Mouse (Mus musculus) heart, embryonic 14.5 days (tissue): Measurements from ENCODE around the gene Bglap2. TPM values are rescaled to one million over a fixed set of nuclear protein-coding genes. Genes with fewer than 3 reads are reported as not detected.

Source experiments
- ATAC-seq: fragments of 200-750 bp; cut with Nextera tagmentation; 2 replicates; pipeline ENCODE4 v1.8.0; 2017; ENCODE audit warnings: low read depth, moderate TSS enrichment; ENCODE audit not compliant: insufficient number of reproducible peaks, insufficient read depth, low FRiP score
- H3K27ac ChIP-seq, 2 experiments: fragments of 200-500 bp in 1 of 2; fragments of 300-500 bp in 1 of 2; sonication (generic) in 1 of 2; replicated peaks in 1 of 2; 2 replicates each; pipeline ENCODE4 v1.5.1; 2012 to 2014; ENCODE audit warnings: low read depth in 2 of 2, low read length in 2 of 2, control low read depth in 1 of 2, mild to moderate bottlenecking in 1 of 2, mixed read lengths in 1 of 2; ENCODE audit not compliant: control insufficient read depth in 1 of 2, insufficient read depth in 1 of 2
- H3K27me3 ChIP-seq: fragments of 300-500 bp; sonication (generic); 2 replicates; pipeline ENCODE4 v1.6.1; 2014; ENCODE audit warnings: mild to moderate bottlenecking, low read length, control low read depth; ENCODE audit not compliant: control insufficient read depth, insufficient read depth
- H3K36me3 ChIP-seq: fragments of 300-500 bp; sonication (generic); 2 replicates; pipeline ENCODE4 v1.6.1; 2014; ENCODE audit warnings: mild to moderate bottlenecking, control low read depth, low read length, mixed read lengths; ENCODE audit not compliant: control insufficient read depth, insufficient read depth
- H3K4me1 ChIP-seq, 2 experiments: fragments of 200-500 bp in 1 of 2; fragments of 300-500 bp in 1 of 2; sonication (generic) in 1 of 2; 2 replicates each; pipeline ENCODE4 v1.6.1; 2012 to 2014; ENCODE audit warnings: low read length in 2 of 2, control low read depth in 1 of 2, mixed read lengths in 1 of 2; ENCODE audit not compliant: control insufficient read depth in 2 of 2, insufficient read depth in 2 of 2
- H3K4me2 ChIP-seq: fragments of 300-500 bp; sonication (generic); 2 replicates; pipeline ENCODE4 v1.6.1; 2014; ENCODE audit warnings: mild to moderate bottlenecking, low read length
- H3K4me3 ChIP-seq, 2 experiments: fragments of 200-500 bp in 1 of 2; fragments of 300-500 bp in 1 of 2; sonication (generic) in 1 of 2; 2 replicates each; pipeline ENCODE4 v1.5.1; 2012 to 2014; ENCODE audit warnings: low read length in 2 of 2, mild to moderate bottlenecking in 2 of 2, control low read depth in 1 of 2, low read depth in 1 of 2, moderate library complexity in 1 of 2; ENCODE audit not compliant: control insufficient read depth in 1 of 2, insufficient read depth in 1 of 2
- H3K9ac ChIP-seq: fragments of 300-500 bp; sonication (generic); 2 replicates; pipeline ENCODE4 v1.6.1; 2014; ENCODE audit warnings: mild to moderate bottlenecking, low read length
- H3K9me3 ChIP-seq: fragments of 300-500 bp; sonication (generic); 2 replicates; pipeline ENCODE4 v1.6.1; 2016; ENCODE audit warnings: low read length, control low read depth; ENCODE audit not compliant: control insufficient read depth
- WGBS: fragments of 180-500 bp; shearing (Covaris S2); extraction: QIAGEN DNeasy Blood & Tissue Kit; methylation state at CpG from one replicate; pipeline ENCODE4 v1.1.7; 2014; 5-methylcytosine and 5-hydroxymethylcytosine counted together
- polyA plus RNA-seq: library from polyadenylated mRNA; unstranded; fragments of >200 nt; fragmentation: Nextera tagmentation; extraction: Ambion mirVana; gene quantifications from 2 replicates; pipeline ENCODE4 v1.2.1, GENCODE M21; 2014

The Bglap2 gene
- polyA plus RNA-seq, 1 experiment from 2014 or later = not detected

GRCm38 (mm10) chr3:88418016-88418415, 39.5 kb upstream of the Bglap2 start:
- ATAC-seq = no peak
- Histone ChIP-seq H3K9me3 (no peaks in the 10 kb centered on the region), H3K27me3 (no peaks in the 10 kb centered on the region), H3K9ac (no peak overlapping the region), H3K27ac (no peak overlapping the region), H3K4me1 (no peaks in the 10 kb centered on the region; a peak in 1 of 4 replicates), H3K4me3 (no peak overlapping the region), H3K4me2 (no peak overlapping the region), H3K36me3 (peaks cover 76% of the 10 kb centered on the region)
- WGBS = 80% methylated on average over 6 of the region's 6 CpGs

- peaks cover 90% of the 10 kb centered on the region for H3K36me3 ChIP-seq
- ATAC-seq = no peak
- no peak overlapping the region for H3K4me3 ChIP-seq
- H3K9me3 ChIP-seq = no peaks in the 10 kb centered on the region
- WGBS = 41% methylated on average over 4 of the region's 4 CpGs
- peaks cover 2% of the 10 kb centered on the region in 2 experiments for H3K4me1 ChIP-seq
- H3K27ac ChIP-seq = no peak overlapping the region
- H3K27me3 ChIP-seq = no peaks in the 10 kb centered on the region
- H3K4me2 ChIP-seq = no peak overlapping the region
- no peak overlapping the region for H3K9ac ChIP-seq
Measured at GRCm38 (mm10) chr3:88415668-88416067, 37.2 kb upstream of the Bglap2 start.

- no peak overlapping the region for H3K4me2 ChIP-seq
- H3K27ac ChIP-seq = no peak overlapping the region
- 82% methylated on average over 11 of the region's 11 CpGs for WGBS
- H3K9ac ChIP-seq = no peak overlapping the region
- no peak overlapping the region for H3K4me3 ChIP-seq
- H3K9me3 ChIP-seq = no peaks in the 10 kb centered on the region
- no peak for ATAC-seq
- peaks cover 60% of the 10 kb centered on the region for H3K36me3 ChIP-seq
- H3K4me1 ChIP-seq = peaks cover 8 to 17% of the 10 kb centered on the region in 2 experiments
- no peaks in the 10 kb centered on the region for H3K27me3 ChIP-seq
Measured at GRCm38 (mm10) chr3:88412636-88413035, 34.1 kb upstream of the Bglap2 start.

- Histone ChIP-seq H3K27ac (no peak overlapping the region), H3K27me3 (no peaks in the 10 kb centered on the region), H3K4me3 (no peak overlapping the region), H3K4me1 (peaks cover 8 to 22% of the 10 kb centered on the region in 2 experiments), H3K4me2 (no peak overlapping the region), H3K9ac (no peak overlapping the region), H3K9me3 (no peaks in the 10 kb centered on the region), H3K36me3 (peaks cover 52% of the 10 kb centered on the region)
- no peak for ATAC-seq
- 87% methylated on average over 4 of the region's 4 CpGs for whole genome bisulfite sequencing
Measured at GRCm38 (mm10) chr3:88411681-88412080, 33.2 kb upstream of the Bglap2 start.

GRCm38 (mm10) chr3:88410645-88411031, 32.1 kb upstream of the Bglap2 start:
- no peak for ATAC-seq
- Histone ChIP-seq H3K4me1 (peaks cover 8 to 22% of the 10 kb centered on the region in 2 experiments), H3K36me3 (peaks cover 42% of the 10 kb centered on the region), H3K9ac (peak overlapping the region; percentile 93), H3K27me3 (no peaks in the 10 kb centered on the region), H3K4me3 (peak overlapping the region; percentile 71 to 80; a peak in 3 of 4 replicates), H3K27ac (peak overlapping the region; percentile 40 to 99), H3K4me2 (peak overlapping the region; percentile 83), H3K9me3 (no peaks in the 10 kb centered on the region)
- WGBS = 18% methylated on average over 7 of the region's 7 CpGs

- WGBS = under 1% methylated on average over 54 of the region's 54 CpGs
- peak; percentile 89 for ATAC-seq
- Histone ChIP-seq H3K4me3 (peak within 1 kb of the TSS; percentile 71 to 80), H3K36me3 (peaks cover 39% of the 10 kb centered on the region), H3K9me3 (no peaks in the 10 kb centered on the region), H3K27me3 (no peaks in the 10 kb centered on the region), H3K4me1 (peaks cover 8 to 22% of the 10 kb centered on the region in 2 experiments), H3K9ac (peak within 1 kb of the TSS; percentile 93), H3K4me2 (peak within 1 kb of the TSS; percentile 83), H3K27ac (peak within 1 kb of the TSS; percentile 99)
Measured at GRCm38 (mm10) chr3:88409741-88410644, 31.5 kb upstream of the Bglap2 start, which contains the start of gene Pmf1. Gene Pmf1, minus strand, starts transcription at chr3:88410331.

GRCm38 (mm10) chr3:88408953-88409352, 30.5 kb upstream of the Bglap2 start:
- peak overlapping the region; percentile 99; a peak in 2 of 4 replicates for H3K27ac ChIP-seq

More at GRCm38 (mm10) chr3:88408953-88409352, 30.5 kb upstream of the Bglap2 start:
- H3K36me3 ChIP-seq = peaks cover 34% of the 10 kb centered on the region
- H3K4me1 ChIP-seq = peaks cover 8 to 22% of the 10 kb centered on the region in 2 experiments
- 51% methylated on average over 5 of the region's 5 CpGs for WGBS
- no peak for ATAC-seq
- peak overlapping the region; percentile 93 for H3K9ac ChIP-seq
- H3K4me2 ChIP-seq = peak overlapping the region; percentile 83
- H3K9me3 ChIP-seq = no peaks in the 10 kb centered on the region
- peak overlapping the region; percentile 71 to 80 for H3K4me3 ChIP-seq
- H3K27me3 ChIP-seq = no peaks in the 10 kb centered on the region
